17 mouse cellular contexts compared by ENCODE assay signal in the genomic region with DNA sequence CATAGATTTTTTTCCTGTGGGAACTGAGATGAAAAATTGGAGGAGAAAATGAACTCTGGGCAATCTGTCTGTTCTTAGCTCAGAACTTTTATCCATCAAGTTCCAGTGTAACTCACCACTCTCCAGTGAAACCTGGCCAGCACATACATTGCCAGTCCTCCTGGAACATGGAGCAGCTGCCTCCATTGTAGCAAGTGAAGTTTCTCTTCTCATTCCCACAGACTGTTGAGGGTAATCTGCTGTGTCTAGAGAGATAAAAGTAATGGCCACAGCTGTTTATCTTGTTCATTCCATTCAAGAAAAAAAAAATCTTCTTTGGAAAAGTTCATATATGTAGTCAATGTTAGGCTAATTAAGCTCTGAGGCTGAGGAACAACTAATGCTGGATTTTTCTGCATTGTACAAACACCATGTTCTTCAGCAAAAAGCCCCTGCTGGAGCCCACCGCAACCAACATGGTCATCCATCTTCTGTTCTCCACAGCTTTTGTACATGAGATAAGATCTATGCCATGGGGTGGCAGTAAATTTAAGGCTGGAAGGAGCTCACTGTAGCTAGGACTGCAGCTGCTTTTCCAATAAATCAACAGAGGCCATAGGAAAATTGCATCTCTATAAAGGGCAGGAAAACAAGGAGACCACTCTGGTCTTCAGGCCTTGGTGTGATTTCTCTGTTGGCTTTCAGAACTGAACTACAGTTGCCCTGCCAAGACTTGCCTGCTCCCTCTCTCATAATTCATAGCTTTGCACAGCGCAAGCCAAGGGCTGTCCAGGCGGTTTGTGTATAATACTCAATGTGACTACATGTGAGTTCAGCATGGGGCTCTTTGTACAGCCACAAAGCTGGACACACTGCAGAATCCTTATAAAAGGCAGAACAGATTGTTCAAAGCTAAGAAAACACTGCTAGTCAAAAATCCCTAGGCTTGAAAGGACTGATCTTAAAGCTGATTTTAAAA.
DNase-seq lines count a peak whose midpoint lies in the region; ATAC-seq and TF ChIP-seq lines count a peak whose summit lies in the region.
"Had no signal": no experiment of that assay in that cellular context is flagged by ENCODE, and none has a peak within 500 bp of the region (broad histone marks: within the 10 kb centered on the region; RNA-seq: fewer than 3 reads in every experiment).

No protein-coding gene starts in this region.

- H3K4me3 ChIP-seq in hindbrain, postnatal 0 days (ENCODE audit: low read length), result no peak overlapping the region
- no peak overlapping the region for H3K4me3 ChIP-seq in hindbrain, embryonic 14.5 days (replicated peaks; ENCODE audit: low read length)
- H3K4me3 ChIP-seq in lung, embryonic 16.5 days (ENCODE audit: low read length), result no peak overlapping the region
- no peak overlapping the region for H3K4me3 ChIP-seq in lung, postnatal 0 days (ENCODE audit: low read depth, low read length)
- H3K4me3 ChIP-seq in neural tube, embryonic 15.5 days (replicated peaks), result no peak overlapping the region
- H3K4me3 ChIP-seq: heart, embryonic 13.5 days; hindbrain, embryonic 10.5 days; limb, embryonic 10.5 days; liver, embryonic 13.5 days; midbrain, embryonic 10.5 days had no signal

- H3K27me3 ChIP-seq in hindbrain, postnatal 0 days (ENCODE audit: insufficient read depth, low read length), result no peaks in the 10 kb centered on the region
- no peaks in the 10 kb centered on the region for H3K27me3 ChIP-seq in hindbrain, embryonic 14.5 days (ENCODE audit: control insufficient read depth, insufficient read depth, low read length)
- H3K27me3 ChIP-seq in lung, embryonic 16.5 days (ENCODE audit: control insufficient read depth, insufficient read depth, low read depth, low read length), result no peaks in the 10 kb centered on the region
- no peaks in the 10 kb centered on the region for H3K27me3 ChIP-seq in lung, postnatal 0 days (replicated peaks; ENCODE audit: insufficient read depth, low read length)
- no peaks in the 10 kb centered on the region for H3K27me3 ChIP-seq in neural tube, embryonic 15.5 days (replicated peaks)
- H3K27me3 ChIP-seq: heart, embryonic 13.5 days; liver, embryonic 13.5 days had no signal

- peak; percentile 11 for DNase-seq in hindbrain, postnatal 0 days (ENCODE audit: low spot score)
- no peak for DNase-seq in hindbrain, embryonic 14.5 days (ENCODE audit: low spot score)
- no peak for DNase-seq in lung, adult 18-20 months
- peak; percentile 60 for DNase-seq in lung, postnatal 0 days (ENCODE audit: low spot score)
- DNase-seq in cerebellum, adult 11-12 months, result no peak
- DNase-seq: cerebellum, postnatal 14 days; gastrocnemius, postnatal 36 days; layer of hippocampus, postnatal 36 days; liver, embryonic 13.5 days; thymus, postnatal 14 days had no signal

- TF ChIP-seq EP300 in lung, postnatal 0 days (IDR thresholded peaks at IDR 0.05), result peak; percentile 17; the same call in 1 of the 2 replicates

- ATAC-seq in hindbrain, postnatal 0 days, result no peak
- ATAC-seq in hindbrain, embryonic 14.5 days (ENCODE audit: low FRiP score), result no peak
- peak; percentile 92 for ATAC-seq in lung, embryonic 16.5 days (ENCODE audit: low read depth)
- peak; percentile 85 for ATAC-seq in lung, postnatal 0 days
- peak; percentile 54; the same call in 1 of the 2 replicates for ATAC-seq in neural tube, embryonic 15.5 days (ENCODE audit: low FRiP score)
- ATAC-seq in cerebellum, adult (ENCODE audit: insufficient number of reproducible peaks, low FRiP score, low TSS enrichment), result no peak

- WGBS in hindbrain, postnatal 0 days, result 76% methylated on average over 3 of the region's 3 CpGs
- 76% methylated on average over 3 of the region's 3 CpGs for WGBS in hindbrain, embryonic 14.5 days
- 43% methylated on average over 3 of the region's 3 CpGs for WGBS in lung, embryonic 16.5 days
- 64% methylated on average over 3 of the region's 3 CpGs for WGBS in lung, postnatal 0 days
- WGBS in neural tube, embryonic 15.5 days, result 38% methylated on average over 3 of the region's 3 CpGs

- H3K9me3 ChIP-seq in hindbrain, postnatal 0 days (ENCODE audit: low read length), result no peaks in the 10 kb centered on the region
- H3K9me3 ChIP-seq in hindbrain, embryonic 14.5 days (ENCODE audit: control insufficient read depth, low read length), result no peaks in the 10 kb centered on the region
- no peaks in the 10 kb centered on the region for H3K9me3 ChIP-seq in lung, embryonic 16.5 days (ENCODE audit: control insufficient read depth, low read length)
- H3K9me3 ChIP-seq in lung, postnatal 0 days (ENCODE audit: low read length), result no peaks in the 10 kb centered on the region
- H3K9me3 ChIP-seq in neural tube, embryonic 15.5 days (replicated peaks), result no peaks in the 10 kb centered on the region
- H3K9me3 ChIP-seq: heart, embryonic 13.5 days; hindbrain, embryonic 10.5 days; limb, embryonic 10.5 days; liver, embryonic 13.5 days; midbrain, embryonic 10.5 days had no signal

- no peak for TF ChIP-seq CTCF in hindbrain, postnatal 0 days (IDR thresholded peaks at IDR 0.05; ENCODE audit: low read depth)
- no peak for TF ChIP-seq CTCF in lung, postnatal 0 days (IDR thresholded peaks at IDR 0.05)

- no peak overlapping the region for H3K9ac ChIP-seq in hindbrain, postnatal 0 days (replicated peaks; ENCODE audit: low read length)
- H3K9ac ChIP-seq in hindbrain, embryonic 14.5 days, result no peak overlapping the region
- H3K9ac ChIP-seq in lung, embryonic 16.5 days (ENCODE audit: low read length), result no peak overlapping the region
- H3K9ac ChIP-seq in lung, postnatal 0 days (replicated peaks; ENCODE audit: low read depth), result no peak overlapping the region
- no peak overlapping the region for H3K9ac ChIP-seq in neural tube, embryonic 15.5 days (replicated peaks)
- H3K9ac ChIP-seq: heart, embryonic 13.5 days; liver, embryonic 13.5 days had no signal

- H3K4me2 ChIP-seq in hindbrain, postnatal 0 days (ENCODE audit: low read depth, low read length), result no peak overlapping the region
- H3K4me2 ChIP-seq in hindbrain, embryonic 14.5 days (replicated peaks), result no peak overlapping the region
- no peak overlapping the region for H3K4me2 ChIP-seq in lung, embryonic 16.5 days (ENCODE audit: low read depth, low read length)
- H3K4me2 ChIP-seq in lung, postnatal 0 days (replicated peaks; ENCODE audit: low read depth, low read length), result no peak overlapping the region
- no peak overlapping the region for H3K4me2 ChIP-seq in neural tube, embryonic 15.5 days
- H3K4me2 ChIP-seq: heart, embryonic 13.5 days; liver, embryonic 13.5 days had no signal

- H3K36me3 ChIP-seq in hindbrain, postnatal 0 days (ENCODE audit: insufficient read depth, low read length), result no peaks in the 10 kb centered on the region
- no peaks in the 10 kb centered on the region for H3K36me3 ChIP-seq in hindbrain, embryonic 14.5 days (replicated peaks; ENCODE audit: control insufficient read depth, insufficient read depth)
- H3K36me3 ChIP-seq in lung, embryonic 16.5 days (ENCODE audit: control insufficient read depth, insufficient read depth, low read length), result no peaks in the 10 kb centered on the region
- H3K36me3 ChIP-seq in lung, postnatal 0 days (ENCODE audit: insufficient read depth, low read length), result no peaks in the 10 kb centered on the region
- H3K36me3 ChIP-seq in neural tube, embryonic 15.5 days, result no peaks in the 10 kb centered on the region
- H3K36me3 ChIP-seq: heart, embryonic 13.5 days; hindbrain, embryonic 10.5 days; limb, embryonic 10.5 days; liver, embryonic 13.5 days; midbrain, embryonic 10.5 days had no signal

- H3K4me1 ChIP-seq in hindbrain, postnatal 0 days (ENCODE audit: insufficient read depth, low read length), result no peaks in the 10 kb centered on the region
- H3K4me1 ChIP-seq in hindbrain, embryonic 14.5 days (replicated peaks; ENCODE audit: control insufficient read depth, insufficient read depth, low read length), result no peaks in the 10 kb centered on the region
- H3K4me1 ChIP-seq in lung, embryonic 16.5 days (replicated peaks; ENCODE audit: control insufficient read depth, insufficient read depth, low read length), result 0 out of 2 replicates have a peak, but pooled peaks cover 6% of the 10 kb centered on the region
- no peaks in the 10 kb centered on the region for H3K4me1 ChIP-seq in lung, postnatal 0 days (ENCODE audit: insufficient read depth, low read depth, low read length)
- H3K4me1 ChIP-seq in neural tube, embryonic 15.5 days, result 0 out of 2 replicates have a peak, but pooled peaks cover 4% of the 10 kb centered on the region
- H3K4me1 ChIP-seq: hindbrain, embryonic 10.5 days; limb, embryonic 10.5 days; liver, embryonic 13.5 days; midbrain, embryonic 10.5 days had no signal

- no peak overlapping the region for H3K27ac ChIP-seq in hindbrain, postnatal 0 days
- no peak overlapping the region for H3K27ac ChIP-seq in hindbrain, embryonic 14.5 days
- peak overlapping the region; percentile 77 for H3K27ac ChIP-seq in lung, embryonic 16.5 days (ENCODE audit: low read length)
- H3K27ac ChIP-seq in lung, postnatal 0 days (ENCODE audit: low read length), result no peak overlapping the region; the same call in 1 of the 2 replicates
- no peak overlapping the region for H3K27ac ChIP-seq in neural tube, embryonic 15.5 days (replicated peaks)
- H3K27ac ChIP-seq: heart, embryonic 13.5 days; hindbrain, embryonic 10.5 days; limb, embryonic 10.5 days; liver, embryonic 13.5 days; midbrain, embryonic 10.5 days had no signal

Comparison
In these comparisons a context has a peak if more than half of its experiments do, and no peak if none do; other contexts are left out.
1. DNase-seq: peak in hindbrain, postnatal 0 days (single experiment) and lung, postnatal 0 days (single experiment); none in hindbrain, embryonic 14.5 days (single experiment), lung, adult 18-20 months (0 of 2) and cerebellum, adult 11-12 months (single experiment).
2. ATAC-seq: peak in lung, embryonic 16.5 days (single experiment), lung, postnatal 0 days (single experiment) and neural tube, embryonic 15.5 days (single experiment); none in hindbrain, postnatal 0 days (single experiment), hindbrain, embryonic 14.5 days (single experiment) and cerebellum, adult (single experiment).